Mouse (Mus musculus) stomach, embryonic 15.5 days (tissue): ENCODE data around the gene Rgs11. TPM values are rescaled to one million over a fixed set of nuclear protein-coding genes. Genes with fewer than 3 reads are reported as not detected.
A peak's percentile ranks its signal among the peaks of the same experiment; 100 is the strongest.
"Not testable (repeated sequence)": the region's sequence is repeated elsewhere in the genome, so short reads cannot be mapped to it uniquely, and the experiment has no call there.

Experiments
- ATAC-seq: fragments of 200-750 bp; cut with Nextera tagmentation; 2 replicates; pipeline ENCODE4 v1.8.0; 2017; ENCODE audit warnings: low read depth, moderate number of reproducible peaks, moderate TSS enrichment; ENCODE audit not compliant: insufficient read depth, low FRiP score
- H3K27ac ChIP-seq: fragments of 300-500 bp; sonication (generic); 2 replicates; pipeline ENCODE4 v1.5.1; 2015; ENCODE audit warnings: mild to moderate bottlenecking, inconsistent platforms
- H3K27me3 ChIP-seq: fragments of 300-500 bp; sonication (generic); replicated peaks from 2 replicates; pipeline ENCODE4 v1.6.1; 2015; ENCODE audit warnings: inconsistent platforms
- H3K36me3 ChIP-seq: fragments of 300-500 bp; sonication (generic); 2 replicates; pipeline ENCODE4 v1.6.1; 2015; ENCODE audit warnings: inconsistent platforms
- H3K4me1 ChIP-seq: fragments of 300-500 bp; sonication (generic); 2 replicates; pipeline ENCODE4 v1.6.1; 2015; ENCODE audit warnings: inconsistent platforms
- H3K4me2 ChIP-seq: fragments of 300-500 bp; sonication (generic); 2 replicates; pipeline ENCODE4 v1.6.1; 2015; ENCODE audit warnings: mild to moderate bottlenecking, inconsistent platforms
- H3K4me3 ChIP-seq: fragments of 300-500 bp; sonication (generic); replicated peaks from 2 replicates; pipeline ENCODE4 v1.5.1; 2015; ENCODE audit warnings: inconsistent platforms
- H3K9ac ChIP-seq: fragments of 300-500 bp; sonication (generic); 2 replicates; pipeline ENCODE4 v1.6.1; 2015; ENCODE audit warnings: inconsistent platforms
- H3K9me3 ChIP-seq: fragments of 300-500 bp; sonication (generic); 2 replicates; pipeline ENCODE4 v1.6.1; 2016; ENCODE audit warnings: inconsistent platforms
- WGBS: fragments of 180-500 bp; shearing (Covaris S2); methylation state at CpG from one replicate; pipeline ENCODE4 v1.1.7; 2015; 5-methylcytosine and 5-hydroxymethylcytosine counted together
- polyA plus RNA-seq: library from polyadenylated mRNA; unstranded; fragments of >200 nt; fragmentation: Nextera tagmentation; extraction: Ambion mirVana; gene quantifications from 2 replicates; pipeline ENCODE4 v1.2.1, GENCODE M21; 2015

The Rgs11 gene
- polyA plus RNA-seq = 27.2 and 32.1 TPM in 2 replicates

- H3K36me3 ChIP-seq = 0 out of 2 replicates have a peak, but pooled peaks cover 2% of the 10 kb centered on the region
- no peak for ATAC-seq
- H3K27ac ChIP-seq = no peak within 1 kb of the TSS
- peak within 1 kb of the TSS; percentile 98 for H3K4me2 ChIP-seq
- peak within 1 kb of the TSS; percentile 58 for H3K4me3 ChIP-seq
- H3K9me3 ChIP-seq = no peaks in the 10 kb centered on the region
- H3K27me3 ChIP-seq = peaks cover 54% of the 10 kb centered on the region
- H3K4me1 ChIP-seq = peaks cover 21% of the 10 kb centered on the region
- 2% methylated on average over 22 of the region's 22 CpGs for WGBS
- H3K9ac ChIP-seq = peak within 1 kb of the TSS; percentile 10; the same call in 1 of the 2 replicates
Measured at GRCm38 (mm10) chr17:26202737-26203136, at the start of gene Rgs11. Rgs11 (plus strand) TSS chr17:26202951.

- H3K27ac ChIP-seq = no peak overlapping the region
Measured at GRCm38 (mm10) chr17:26162736-26163135, 40.0 kb upstream of the Rgs11 start.

GRCm38 (mm10) chr17:26168039-26168438 lies 34.7 kb upstream of the Rgs11 start:
- H3K9ac ChIP-seq = no peak overlapping the region
- no peak overlapping the region for H3K27ac ChIP-seq
- no peak overlapping the region for H3K4me2 ChIP-seq
- no peak overlapping the region for H3K4me3 ChIP-seq
- H3K36me3 ChIP-seq = no peaks in the 10 kb centered on the region
- no peak; the same call in 1 of the 2 replicates for ATAC-seq
- no peaks in the 10 kb centered on the region for H3K27me3 ChIP-seq
- H3K4me1 ChIP-seq = no peaks in the 10 kb centered on the region
- WGBS = 72% methylated on average over 2 of the region's 2 CpGs
- no peaks in the 10 kb centered on the region for H3K9me3 ChIP-seq

More at GRCm38 (mm10) chr17:26162736-26163135, 40.0 kb upstream of the Rgs11 start:
- Histone ChIP-seq H3K4me3 (no peak overlapping the region), H3K9me3 (no peaks in the 10 kb centered on the region), H3K9ac (no peak overlapping the region), H3K27me3 (no peaks in the 10 kb centered on the region), H3K4me2 (no peak overlapping the region), H3K4me1 (0 out of 2 replicates have a peak, but pooled peaks cover 3% of the 10 kb centered on the region), H3K36me3 (no peaks in the 10 kb centered on the region)
- WGBS = 79% methylated on average over 1 of the region's 1 CpGs
- ATAC-seq = no peak

- H3K36me3 ChIP-seq = peaks cover 27% of the 10 kb centered on the region
- not testable (repeated sequence) for H3K4me3 ChIP-seq, H3K9me3 ChIP-seq, H3K4me1 ChIP-seq, H3K27me3 ChIP-seq, H3K4me2 ChIP-seq, H3K27ac ChIP-seq, ATAC-seq, H3K9ac ChIP-seq
- 85% methylated on average over 2 of the region's 2 CpGs for WGBS
Measured at GRCm38 (mm10) chr17:26175248-26175647, 27.5 kb upstream of the Rgs11 start.

- H3K27ac ChIP-seq = no peak overlapping the region
- no peaks in the 10 kb centered on the region for H3K9me3 ChIP-seq
- no peak overlapping the region for H3K4me3 ChIP-seq
- no peaks in the 10 kb centered on the region for H3K27me3 ChIP-seq
- peaks cover 32% of the 10 kb centered on the region for H3K36me3 ChIP-seq
- ATAC-seq = no peak
- no peaks in the 10 kb centered on the region for H3K4me1 ChIP-seq
- no peak overlapping the region for H3K4me2 ChIP-seq
- H3K9ac ChIP-seq = no peak overlapping the region
Measured at GRCm38 (mm10) chr17:26178611-26179010, 24.1 kb upstream of the Rgs11 start.

GRCm38 (mm10) chr17:26181179-26181578 lies 21.6 kb upstream of the Rgs11 start:
- Histone ChIP-seq H3K36me3 (peaks cover 31% of the 10 kb centered on the region), H3K27ac (no peak overlapping the region), H3K9ac (no peak overlapping the region), H3K4me2 (no peak overlapping the region), H3K4me1 (no peaks in the 10 kb centered on the region), H3K27me3 (no peaks in the 10 kb centered on the region), H3K4me3 (no peak overlapping the region), H3K9me3 (no peaks in the 10 kb centered on the region)
- no peak for ATAC-seq
- 93% methylated on average over 3 of the region's 3 CpGs for WGBS

GRCm38 (mm10) chr17:26187592-26187991 lies 15.2 kb upstream of the Rgs11 start:
- 95% methylated on average over 5 of the region's 5 CpGs for WGBS

GRCm38 (mm10) chr17:26188091-26188805 lies 14.5 kb upstream of the Rgs11 start:
- 94% methylated on average over 11 of the region's 11 CpGs for WGBS
- H3K36me3 ChIP-seq = peaks cover 65% of the 10 kb centered on the region
- no peaks in the 10 kb centered on the region for H3K9me3 ChIP-seq
- no peak overlapping the region for H3K4me2 ChIP-seq
- no peak overlapping the region for H3K27ac ChIP-seq
- H3K27me3 ChIP-seq = no peaks in the 10 kb centered on the region
- H3K4me3 ChIP-seq = no peak overlapping the region
- no peaks in the 10 kb centered on the region for H3K4me1 ChIP-seq
- ATAC-seq = no peak
- no peak overlapping the region for H3K9ac ChIP-seq

More at GRCm38 (mm10) chr17:26187592-26187991, 15.2 kb upstream of the Rgs11 start:
- H3K9me3 ChIP-seq = no peaks in the 10 kb centered on the region
- no peak overlapping the region for H3K9ac ChIP-seq
- H3K4me1 ChIP-seq = no peaks in the 10 kb centered on the region
- no peak for ATAC-seq
- H3K27ac ChIP-seq = no peak overlapping the region
- H3K4me3 ChIP-seq = no peak overlapping the region
- no peaks in the 10 kb centered on the region for H3K27me3 ChIP-seq
- H3K36me3 ChIP-seq = peaks cover 65% of the 10 kb centered on the region
- H3K4me2 ChIP-seq = no peak overlapping the region

GRCm38 (mm10) chr17:26191486-26191885 lies 11.3 kb upstream of the Rgs11 start:
- not testable (repeated sequence) for H3K9me3 ChIP-seq, H3K27me3 ChIP-seq, H3K27ac ChIP-seq, H3K4me3 ChIP-seq, H3K9ac ChIP-seq, H3K4me1 ChIP-seq, ATAC-seq, H3K4me2 ChIP-seq
- peaks cover 76% of the 10 kb centered on the region for H3K36me3 ChIP-seq
- 85% methylated on average over 7 of the region's 7 CpGs for WGBS

- Histone ChIP-seq H3K4me2 (no peak overlapping the region), H3K36me3 (peaks cover 73% of the 10 kb centered on the region), H3K9me3 (no peaks in the 10 kb centered on the region), H3K27ac (no peak overlapping the region), H3K4me3 (no peak overlapping the region), H3K9ac (no peak overlapping the region), H3K4me1 (no peaks in the 10 kb centered on the region), H3K27me3 (no peaks in the 10 kb centered on the region)
- no peak for ATAC-seq
- 96% methylated on average over 15 of the region's 15 CpGs for WGBS
Measured at GRCm38 (mm10) chr17:26192481-26193190, 10.1 kb upstream of the Rgs11 start.

- peak within 1 kb of the TSS; percentile 98 for H3K4me2 ChIP-seq
- H3K27me3 ChIP-seq = peaks cover 42% of the 10 kb centered on the region
- peak within 1 kb of the TSS; percentile 58; the same call in 1 of the 2 replicates for H3K4me3 ChIP-seq
- no peaks in the 10 kb centered on the region for H3K9me3 ChIP-seq
- H3K36me3 ChIP-seq = peaks cover 22% of the 10 kb centered on the region
- ATAC-seq = no peak
- H3K4me1 ChIP-seq = peaks cover 21% of the 10 kb centered on the region
- no peak within 1 kb of the TSS for H3K27ac ChIP-seq
- no peak within 1 kb of the TSS for H3K9ac ChIP-seq
- WGBS = 68% methylated on average over 4 of the region's 4 CpGs
Measured at GRCm38 (mm10) chr17:26198892-26199291, 3.9 kb upstream of the Rgs11 start, which contains the start of gene Pdia2. Pdia2 (minus strand) TSS chr17:26199087.
